Mouse (Mus musculus): Measurements from ENCODE around the gene Atp13a3.
"Not testable (repeated sequence)": the region's sequence is repeated elsewhere in the genome, so short reads cannot be mapped to it uniquely, and the experiment has no call there.

DNA sequence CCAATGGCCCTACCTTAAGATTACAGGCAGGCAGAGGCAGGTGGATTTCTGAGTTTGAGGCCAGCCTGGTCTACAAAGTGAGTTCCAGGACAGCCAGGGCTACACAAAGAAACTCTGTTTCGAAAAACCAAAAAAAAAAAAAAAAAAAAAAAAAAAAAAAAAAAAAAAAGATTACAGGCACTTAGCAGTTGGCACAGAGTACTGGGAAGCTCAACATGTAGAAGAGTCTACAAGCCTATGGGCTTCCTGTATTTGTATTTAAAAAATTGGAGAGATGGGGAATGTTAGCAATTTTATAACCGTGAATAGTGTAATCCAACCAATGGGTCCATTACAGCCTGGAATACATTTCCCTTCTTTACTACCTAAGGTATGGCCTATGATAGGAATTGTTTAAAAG lies 45.4 kb upstream of the Atp13a3 start:
- not testable (repeated sequence) for TF ChIP-seq POLR2A (IDR thresholded peaks at IDR 0.05; ENCODE audit: insufficient read depth, low read length); CTCF (IDR thresholded peaks at IDR 0.05; ENCODE audit: low read depth, low read length)
